Mouse (Mus musculus): ENCODE measurements around the gene Meis3.

The Meis3 gene

DNA sequence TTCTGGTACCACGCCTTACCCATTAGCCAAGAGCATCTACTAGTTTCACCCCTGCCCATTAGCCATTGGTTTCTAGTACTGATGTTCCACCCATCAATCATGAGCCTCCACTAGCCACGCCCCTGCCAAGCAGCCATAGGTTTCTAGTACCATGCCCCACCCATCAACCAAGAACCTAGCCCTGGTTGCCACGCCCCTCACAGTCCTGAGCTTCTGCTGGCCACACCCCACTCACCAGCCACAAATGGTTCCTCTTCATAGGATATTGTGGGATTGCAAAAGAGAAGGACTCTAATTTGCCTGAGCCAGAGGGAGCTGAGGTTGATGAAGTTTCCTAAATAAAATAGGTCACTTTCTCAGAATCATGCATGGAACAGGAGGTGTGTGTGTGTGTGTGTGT, 14.2 kb upstream of the Meis3 start:
- peak; percentile 48 to 61 for DNase-seq

DNA sequence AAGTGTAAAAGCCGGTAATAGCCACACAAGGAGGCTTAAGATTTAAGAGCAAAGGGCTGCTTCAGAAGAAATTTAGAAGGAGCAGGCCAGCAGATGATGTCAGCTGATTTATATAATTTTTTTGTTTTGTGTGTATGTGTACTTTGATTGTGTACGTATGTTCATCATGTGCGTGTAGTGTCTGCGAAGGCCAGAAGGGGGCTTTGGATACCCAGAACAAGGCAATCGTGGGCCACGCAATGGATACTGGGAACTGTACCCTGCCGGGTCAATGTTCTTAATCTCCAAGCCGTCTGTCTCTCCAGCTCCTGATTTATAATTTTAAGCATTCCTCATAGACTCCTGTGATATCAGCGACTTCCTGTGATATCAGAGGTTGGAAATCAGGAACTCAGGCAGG, 13.6 kb upstream of the Meis3 start:
- peak in 1 of 2 experiments; percentile 40 for DNase-seq

DNA sequence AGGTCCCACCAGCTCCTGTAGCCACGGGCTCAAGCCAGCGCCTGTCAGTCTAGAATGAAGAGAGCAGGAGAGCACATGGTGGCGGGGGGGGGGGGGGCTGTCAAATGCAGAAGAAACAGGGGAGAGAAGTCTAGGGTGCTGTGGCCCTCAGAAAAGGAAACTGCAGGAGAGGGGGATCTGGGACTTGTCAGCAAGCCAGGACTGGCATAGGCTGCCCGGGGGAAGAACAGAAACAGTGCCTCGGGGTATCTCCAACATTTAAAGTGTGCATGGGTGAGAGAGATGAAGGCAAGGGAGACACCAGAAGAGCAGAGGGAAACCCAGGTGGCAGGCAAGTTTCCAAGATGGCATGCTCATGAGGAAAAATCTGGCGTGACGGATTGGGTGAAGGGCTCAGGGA, 12.9 kb upstream of the Meis3 start:
- peak; percentile 72 to 74 for DNase-seq

DNA sequence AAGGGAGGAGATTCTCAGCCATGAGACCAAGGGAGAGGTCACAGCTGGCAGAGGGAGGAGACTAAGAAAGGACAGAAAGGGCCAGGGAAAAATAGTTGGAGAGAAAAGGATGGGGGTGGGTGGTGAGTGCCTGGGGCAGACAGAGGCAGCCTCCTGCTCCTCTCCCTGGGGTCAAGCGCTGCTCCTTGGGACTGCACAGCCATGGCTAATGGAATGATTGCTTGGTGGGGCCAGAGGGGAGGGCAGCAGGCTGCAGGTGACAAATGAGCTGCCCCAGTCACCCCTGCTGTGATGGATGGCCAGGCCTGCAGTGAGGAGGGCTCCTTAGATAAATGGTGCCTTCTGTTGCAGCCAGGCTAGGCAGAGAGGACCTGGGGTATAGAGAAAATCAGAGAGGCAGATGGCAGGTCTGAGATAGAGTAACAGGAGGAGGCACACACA, 2.7 kb upstream of the Meis3 start:
- peak; percentile 71 to 73 for DNase-seq

DNA sequence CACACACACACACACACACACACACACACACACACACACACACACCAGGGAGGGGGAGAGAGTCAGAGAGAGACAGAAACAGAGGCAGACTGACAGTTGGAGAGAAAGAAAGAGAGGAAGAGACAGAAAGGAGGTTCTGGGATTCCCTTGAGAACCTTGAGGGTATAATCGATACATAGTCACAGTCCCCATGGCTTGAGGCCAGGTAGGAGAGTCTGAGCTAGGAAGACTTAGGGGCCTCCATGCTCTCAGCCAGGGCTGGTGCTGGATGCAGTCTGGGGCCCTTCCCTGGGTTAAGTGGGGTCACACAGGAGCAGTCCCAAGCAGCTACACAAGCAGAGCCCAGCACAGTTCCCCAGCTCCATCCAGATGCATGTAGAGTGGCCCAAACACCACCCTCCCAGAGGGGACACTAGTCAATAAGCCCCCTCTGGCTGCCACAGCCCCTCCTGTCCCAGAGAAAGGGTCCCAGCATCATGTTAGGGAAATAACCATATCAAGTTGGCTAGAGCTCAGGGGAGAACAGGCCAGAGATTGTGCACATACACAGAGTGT, 2.2 kb upstream of the Meis3 start:
- DNase-seq, result peak; percentile 46 to 52

DNA sequence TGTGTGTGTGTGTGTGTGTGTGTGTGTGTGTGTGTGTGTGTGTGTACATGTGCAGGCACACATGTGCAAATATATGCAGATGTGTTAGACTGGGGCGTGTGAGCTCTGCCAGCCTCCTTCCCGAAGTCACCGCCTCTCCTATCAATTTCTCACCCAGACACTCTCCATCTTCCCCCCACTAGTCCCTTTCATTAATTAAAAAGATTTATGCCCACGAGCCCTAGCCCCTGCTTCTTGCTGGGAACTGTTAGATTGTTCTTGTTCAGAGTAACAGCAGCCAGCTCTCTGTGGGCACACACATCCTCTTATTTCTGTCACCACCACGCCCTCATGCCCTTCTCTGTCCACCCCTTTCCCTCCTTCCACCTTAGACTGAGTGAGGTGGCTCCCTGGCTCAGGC, 1.7 kb upstream of the Meis3 start:
- peak in 1 of 2 experiments; percentile 24 for DNase-seq

DNA sequence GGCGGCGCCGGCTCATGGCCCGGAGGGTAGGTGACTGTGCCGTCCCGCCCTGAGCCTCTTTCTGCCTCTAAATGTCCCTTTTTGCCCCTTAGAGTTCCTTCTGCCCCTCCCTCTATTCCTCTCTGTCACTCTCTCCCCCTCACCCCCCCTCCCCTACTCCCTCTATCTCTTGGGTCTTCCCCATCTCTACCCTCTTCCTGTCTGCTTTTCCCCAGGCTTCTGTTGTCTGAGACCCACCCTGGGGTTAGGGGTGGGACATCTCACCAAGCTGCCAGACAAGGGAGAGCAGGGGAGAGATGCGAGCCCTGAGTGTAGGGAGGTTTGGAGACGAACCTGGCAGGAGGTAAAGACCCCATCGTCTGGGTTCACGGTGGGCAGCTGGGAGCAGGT, 647 bp downstream of the Meis3 start:
- DNase-seq, result peak in 1 of 2 experiments; percentile 21

DNA sequence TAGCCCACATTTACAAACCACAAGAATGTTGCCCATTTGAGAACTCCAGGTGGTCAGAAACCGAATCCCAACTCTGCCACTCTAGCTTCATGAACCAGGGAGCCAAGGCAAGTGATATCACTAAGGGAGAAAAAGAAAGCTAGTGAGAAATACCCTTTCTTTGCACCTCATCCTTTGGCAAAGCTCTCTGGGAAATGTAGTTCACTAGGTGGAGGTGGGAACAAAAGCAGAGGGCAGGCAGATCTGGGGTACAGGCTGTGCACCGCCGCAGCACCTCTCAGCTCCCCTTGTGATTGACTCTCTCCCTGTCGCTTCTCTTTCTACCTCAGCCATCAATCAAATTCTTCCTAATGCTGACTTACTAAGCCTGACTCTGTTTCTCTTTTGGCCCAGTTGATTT, 3.2 kb downstream of the Meis3 start:
- no peak for DNase-seq

DNA sequence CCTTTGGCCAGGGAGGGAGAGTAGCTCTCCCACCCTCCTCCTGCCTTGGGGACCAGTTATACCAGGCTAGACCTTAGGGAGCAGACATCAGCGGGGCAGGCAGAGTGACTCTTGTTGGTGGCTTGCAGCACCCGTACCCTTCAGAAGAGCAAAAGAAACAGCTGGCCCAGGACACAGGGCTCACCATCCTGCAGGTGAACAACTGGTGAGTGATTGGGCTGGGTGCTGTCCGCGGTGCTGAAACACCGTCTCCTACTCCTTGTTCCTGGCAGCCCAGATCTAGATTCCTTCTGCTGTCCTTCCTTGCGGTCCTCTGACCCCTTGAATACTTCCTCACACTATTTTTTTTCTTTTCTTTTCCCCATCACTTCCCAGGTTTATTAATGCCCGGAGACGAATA, 8.8 kb downstream of the Meis3 start:
- DNase-seq, result no peak

DNA sequence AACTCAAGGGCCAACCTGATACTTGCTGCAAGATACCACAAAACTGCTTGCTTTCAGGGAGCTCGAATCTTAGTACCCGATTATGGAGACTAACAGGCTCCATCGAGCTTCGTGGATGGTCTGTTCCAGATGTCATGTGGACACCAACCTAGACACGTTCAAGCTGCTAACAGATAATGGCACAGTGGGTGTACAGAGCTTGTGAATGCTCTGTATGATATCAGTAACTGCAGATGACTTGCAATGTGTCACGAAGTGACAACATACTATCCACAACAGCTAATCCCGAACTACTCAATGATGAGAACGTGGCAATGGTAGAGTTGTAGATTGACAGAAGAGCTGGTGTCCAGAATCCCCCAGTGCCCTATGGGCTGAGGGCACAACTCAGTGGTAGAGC, 12.6 kb downstream of the Meis3 start:
- DNase-seq, result no peak

DNA sequence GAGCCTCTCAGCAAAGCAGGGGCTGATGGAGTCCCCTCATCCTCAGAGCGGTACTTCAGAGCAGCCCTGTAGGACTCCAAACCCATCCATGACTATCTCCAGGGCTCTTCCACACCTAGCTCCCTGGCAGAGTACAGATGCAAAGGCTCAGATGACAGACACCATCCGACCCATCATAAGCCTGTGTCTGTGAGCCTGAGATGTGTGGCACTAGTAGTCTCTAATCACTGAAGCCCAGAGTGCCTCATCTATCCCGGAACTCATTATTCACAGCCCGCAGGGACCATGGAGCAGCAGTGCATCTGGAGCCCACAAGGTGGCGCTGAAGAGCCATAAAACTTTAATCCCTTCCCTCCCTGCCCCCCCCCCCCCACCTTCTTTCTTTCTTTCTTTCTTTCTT, 17.4 kb downstream of the Meis3 start:
- peak; percentile 89 to 93 for DNase-seq

DNA sequence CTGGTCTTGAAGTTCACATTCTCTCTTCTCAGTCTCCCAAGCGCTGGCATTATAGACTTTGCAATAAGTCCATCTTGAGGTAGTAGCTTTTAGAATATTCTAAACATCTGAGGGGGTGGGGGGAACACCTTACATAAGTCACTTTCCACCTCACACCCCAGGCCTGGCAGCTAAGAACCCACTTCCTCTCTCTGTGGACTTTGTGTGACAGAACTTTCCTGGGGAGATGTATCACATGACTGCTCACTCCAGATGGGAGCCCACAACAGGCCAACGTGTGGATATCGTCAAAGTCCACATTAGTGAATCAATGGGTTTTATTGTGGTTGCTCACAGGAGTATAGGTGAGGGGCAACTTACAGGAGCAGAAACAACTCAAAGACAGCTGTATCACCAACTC, 18.8 kb downstream of the Meis3 start:
- DNase-seq, result no peak

DNA sequence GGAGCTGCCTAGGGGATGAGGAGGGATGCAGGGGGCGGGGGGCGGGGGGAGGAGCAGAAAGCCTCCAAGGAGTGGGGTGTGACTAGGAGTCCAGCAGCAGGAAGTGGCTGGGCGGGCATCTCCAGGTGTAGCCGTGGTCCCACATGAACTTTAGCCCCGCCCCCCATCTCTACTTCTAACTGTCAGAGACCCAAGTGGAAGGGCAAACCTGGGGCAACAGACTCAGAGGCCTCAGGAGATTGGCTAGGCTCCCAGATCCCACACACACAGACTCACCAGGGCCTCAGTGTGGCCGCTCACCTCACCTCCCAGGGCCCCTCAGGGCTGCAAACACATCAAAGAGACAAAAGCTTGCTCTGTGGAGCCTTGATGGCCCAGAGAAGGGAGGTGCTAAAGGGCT, 21.7 kb downstream of the Meis3 start:
- no peak for DNase-seq

DNA sequence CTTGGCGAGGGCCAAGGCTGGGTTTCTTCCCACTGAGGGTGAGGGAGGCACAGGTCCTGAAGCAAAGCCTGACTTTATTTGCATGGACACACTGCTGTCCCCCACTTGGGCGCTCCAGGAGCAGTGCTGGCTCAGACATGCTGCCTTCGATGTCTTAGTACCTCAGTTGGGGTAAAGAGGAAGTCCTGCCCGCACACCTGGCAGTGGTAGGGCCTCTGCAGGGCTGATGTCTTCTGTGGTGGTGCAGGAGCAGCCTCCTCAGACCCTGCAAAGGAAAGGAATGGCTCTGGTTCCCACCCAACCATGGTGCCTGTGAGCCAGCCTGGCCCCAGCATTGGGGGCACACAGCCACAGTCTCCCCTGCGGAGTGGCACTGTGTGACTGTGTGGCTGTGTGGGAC, 22.3 kb downstream of the Meis3 start:
- DNase-seq, result no peak

DNA sequence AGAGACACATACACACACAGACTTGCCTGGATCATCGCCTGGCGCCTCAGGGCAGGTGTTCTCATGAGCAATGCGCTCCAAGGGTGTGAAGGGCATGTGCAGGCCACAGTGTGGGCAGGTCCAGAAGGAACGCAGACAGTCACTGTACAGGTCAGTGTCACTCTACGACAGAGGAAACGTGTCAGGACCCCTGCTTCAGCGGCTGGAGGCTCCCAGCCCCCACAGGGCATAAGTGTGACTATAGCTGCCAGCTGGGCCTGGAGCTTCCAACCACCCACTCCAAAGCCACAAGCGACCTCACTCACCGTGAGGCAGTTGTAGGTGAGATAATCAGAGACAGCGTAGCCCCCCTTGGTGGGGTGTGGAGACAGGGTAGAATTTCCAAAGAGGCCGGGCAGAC, 23.6 kb downstream of the Meis3 start:
- DNase-seq, result no peak

DNA sequence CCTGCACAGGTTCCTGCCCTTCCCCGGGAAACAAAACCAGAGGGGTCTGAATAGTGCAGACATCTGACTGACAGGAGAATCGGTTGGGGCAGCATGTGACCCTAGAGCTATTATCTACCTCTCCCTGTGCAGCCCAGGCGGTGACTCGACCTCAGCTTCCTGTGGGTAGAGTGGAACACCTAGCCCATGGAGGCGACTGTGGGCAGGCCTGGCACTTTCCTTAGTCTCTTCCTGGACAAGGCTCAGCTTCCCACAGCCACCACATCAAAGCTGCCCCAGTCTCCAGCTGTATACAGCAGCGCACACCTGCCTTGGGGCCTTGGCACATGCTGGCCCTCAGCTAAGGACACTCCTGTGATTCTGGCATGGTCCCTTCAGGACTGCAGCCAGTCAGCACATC, 26.2 kb downstream of the Meis3 start:
- no peak for DNase-seq

DNA sequence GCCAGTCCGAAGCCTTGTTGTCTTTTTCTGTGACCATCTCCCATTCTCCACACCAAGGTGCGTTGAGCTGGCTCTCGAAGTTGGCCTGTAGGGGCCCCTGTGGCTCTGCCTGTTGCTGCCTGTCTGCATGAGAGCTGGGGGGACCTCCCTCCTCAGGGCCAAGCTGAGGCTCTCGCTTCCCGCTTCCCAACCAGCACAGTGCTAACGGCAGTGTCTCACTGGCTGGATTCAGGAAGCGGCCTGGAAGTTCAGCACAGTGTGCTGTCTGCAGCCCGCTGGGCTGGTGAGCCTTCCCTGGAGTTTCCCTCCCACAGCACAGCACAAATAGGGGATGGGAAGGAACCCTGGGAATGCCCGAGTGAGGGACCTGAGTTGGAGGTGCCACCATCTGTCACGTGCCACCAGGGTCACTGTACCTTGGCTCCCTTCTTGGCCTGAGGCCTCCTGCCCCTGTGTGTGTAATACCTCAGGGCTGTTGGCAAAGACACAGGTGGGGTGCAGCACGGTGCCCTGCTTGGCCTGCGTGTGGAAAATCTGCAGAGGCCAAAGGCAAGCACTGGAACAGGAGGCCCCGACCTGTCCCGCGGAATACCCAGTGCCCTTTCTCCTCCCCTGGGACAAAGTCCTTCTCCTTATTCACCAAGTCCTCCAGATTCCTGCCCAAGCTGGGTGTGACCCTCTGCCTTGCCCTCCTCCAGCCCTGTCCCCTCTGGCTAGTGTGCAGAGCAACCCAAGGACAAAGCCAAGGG, 28.0 kb downstream of the Meis3 start:
- no peak for DNase-seq

DNA sequence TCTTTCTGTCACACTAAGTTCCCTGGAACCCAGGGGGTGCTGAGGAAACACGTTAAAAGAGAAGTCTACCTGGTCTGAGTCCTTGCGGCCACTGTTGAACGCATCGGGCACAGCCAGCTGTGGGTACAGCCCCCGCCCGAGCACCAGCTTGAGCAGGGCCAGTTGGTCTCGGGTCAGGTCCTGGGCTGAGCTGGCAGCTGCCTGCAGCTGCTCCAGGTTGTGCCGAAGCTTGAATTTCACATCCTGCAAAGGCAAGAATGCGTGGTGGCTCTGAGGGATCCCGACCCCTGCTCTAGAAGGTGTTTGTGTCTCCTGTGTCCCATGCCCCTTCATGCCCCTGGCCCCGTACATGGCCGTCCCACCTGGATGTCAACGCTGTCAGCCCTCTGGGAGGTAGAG, 28.6 kb downstream of the Meis3 start:
- no peak for DNase-seq

DNA sequence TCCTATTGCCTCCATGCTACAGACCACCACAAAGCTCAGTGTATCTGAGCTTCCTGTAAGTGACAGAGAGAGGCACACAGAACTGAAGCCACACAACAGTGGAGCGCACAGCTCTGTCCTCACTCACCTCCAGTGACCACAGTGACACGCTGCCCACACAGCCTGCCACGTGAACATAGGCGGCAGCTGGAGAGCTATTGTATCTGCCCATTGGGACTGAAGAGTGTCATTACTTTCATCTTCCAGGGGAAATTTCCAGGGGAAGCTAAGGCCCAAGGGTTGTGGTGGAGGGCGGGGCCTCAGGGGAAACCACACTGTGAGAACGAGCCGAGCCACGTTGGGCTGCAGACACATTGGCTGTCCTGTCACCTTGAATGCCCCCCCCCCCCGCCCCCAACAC, 29.9 kb downstream of the Meis3 start:
- DNase-seq, result no peak

DNA sequence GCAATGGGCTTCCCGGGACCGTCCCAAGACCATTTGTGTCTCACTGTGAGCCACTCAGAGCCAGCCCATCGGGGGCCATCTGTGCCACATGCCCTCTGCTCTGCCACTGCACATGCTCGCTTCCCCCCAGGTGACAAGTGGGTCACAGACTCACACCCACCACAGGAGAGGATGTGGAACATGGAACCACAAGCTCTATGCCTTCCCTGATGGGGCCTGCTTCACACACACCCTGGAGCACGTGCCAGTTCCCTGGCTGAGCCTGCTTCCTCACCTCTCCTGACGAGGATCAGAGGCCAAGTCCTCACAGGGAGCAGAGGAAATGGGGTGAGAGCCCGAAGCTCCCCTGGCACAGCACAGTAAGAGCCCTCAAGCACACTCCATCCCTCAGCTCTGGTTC, 32.2 kb downstream of the Meis3 start:
- DNase-seq, result peak in 1 of 2 experiments; percentile 25

DNA sequence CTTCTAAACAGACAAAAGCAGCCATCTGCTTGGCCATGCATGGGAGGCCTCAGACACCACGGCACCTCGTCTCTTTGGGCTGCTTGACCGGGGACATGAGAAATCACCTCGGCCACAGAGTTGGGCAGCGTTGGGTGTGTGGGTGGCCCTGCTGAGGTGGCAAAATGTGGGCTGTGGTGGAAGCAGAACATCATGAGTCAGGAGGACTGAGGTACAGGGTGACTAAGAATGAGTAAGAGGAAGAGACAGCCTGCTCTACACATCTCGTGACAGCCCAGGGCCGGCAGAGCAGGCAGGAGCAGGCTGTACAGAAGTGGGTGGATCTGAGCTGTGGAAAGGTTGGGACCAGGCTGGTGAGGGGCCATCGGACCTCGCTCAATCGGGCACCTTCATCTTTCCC, 32.6 kb downstream of the Meis3 start:
- DNase-seq, result no peak

DNA sequence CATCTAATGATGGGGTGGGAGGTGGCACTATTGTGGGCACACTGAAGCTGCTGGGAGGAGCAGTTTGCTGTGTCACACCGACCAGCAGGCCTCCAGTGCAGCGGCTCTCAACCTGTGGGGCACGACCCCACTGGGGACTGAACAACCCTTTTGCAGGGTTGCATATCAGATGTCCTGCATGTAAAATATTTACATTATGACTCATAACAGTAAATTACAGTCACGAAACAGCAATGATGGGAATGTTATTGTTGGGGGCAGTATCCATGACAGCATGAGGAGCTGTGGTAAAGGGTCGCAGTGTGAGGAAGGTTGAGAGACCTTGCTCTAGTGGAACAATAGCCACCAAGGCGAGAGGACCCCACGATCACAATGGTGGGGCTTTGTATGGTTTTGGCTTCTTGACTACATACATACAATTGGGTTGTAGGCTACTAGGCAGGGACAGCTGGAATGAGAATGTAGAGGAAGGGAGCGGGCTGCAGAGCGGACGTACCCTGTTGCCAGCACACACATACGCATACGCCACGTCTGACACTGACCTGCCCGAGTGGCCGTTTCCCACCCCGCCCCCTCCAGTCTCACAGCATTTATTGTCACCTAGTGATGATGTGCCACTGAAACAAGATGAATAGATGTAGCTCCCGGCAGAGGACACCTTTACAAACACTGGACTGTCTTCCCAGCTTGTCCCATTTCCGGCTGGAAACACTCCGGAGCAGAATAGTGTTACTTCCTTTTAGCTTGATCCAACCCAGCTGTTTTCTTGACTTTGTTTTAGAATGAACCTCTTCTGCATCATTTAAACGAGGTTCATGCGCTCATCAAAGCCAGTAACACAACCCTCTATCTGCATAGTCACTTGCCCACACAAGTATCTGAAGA, 34.1 kb downstream of the Meis3 start:
- no peak for DNase-seq

DNA sequence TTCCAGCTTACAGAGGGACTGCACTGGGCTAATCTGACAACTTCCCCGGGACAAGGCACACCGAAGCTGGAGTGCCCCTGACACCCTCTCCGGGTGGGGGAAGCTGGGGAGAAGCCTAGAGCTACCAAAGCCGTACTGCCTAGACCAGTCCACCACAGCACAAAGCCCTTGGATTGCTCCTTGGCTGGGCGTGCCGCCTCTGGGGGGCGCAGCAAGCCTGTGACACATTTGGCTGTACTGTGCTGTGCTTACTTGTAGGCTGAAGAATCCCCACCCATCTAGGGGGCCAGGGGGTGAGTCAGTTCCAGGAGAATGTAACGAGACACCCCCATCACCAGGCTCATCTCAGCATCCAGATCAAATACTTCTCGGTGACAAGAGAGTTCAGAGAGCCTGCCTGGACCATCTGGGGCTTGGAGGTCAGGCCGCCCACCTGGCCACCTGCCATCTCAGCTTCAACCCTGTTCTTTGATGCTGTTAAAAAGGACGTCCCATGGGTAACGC, 36.0 kb downstream of the Meis3 start:
- DNase-seq, result no peak

DNA sequence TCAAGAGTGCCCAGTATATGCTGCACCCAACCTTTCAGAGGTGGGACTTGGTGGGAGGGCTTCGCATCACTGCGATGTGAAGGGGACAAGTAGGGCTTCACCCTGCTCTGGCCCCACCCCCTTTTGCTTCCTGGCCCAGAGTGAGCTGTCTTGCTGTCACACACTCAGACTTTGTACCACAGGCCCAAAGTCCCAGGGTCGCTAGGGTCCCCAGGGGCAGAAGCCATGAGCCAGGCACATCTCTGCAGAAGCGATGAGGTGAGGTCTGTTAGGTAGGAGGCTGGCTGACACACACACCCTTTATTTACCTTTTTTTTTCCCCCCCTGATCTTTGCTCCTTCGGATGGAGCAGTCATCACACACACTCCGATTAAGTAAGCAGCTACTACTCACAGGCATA, 38.3 kb downstream of the Meis3 start:
- no peak for DNase-seq
